Mouse (Mus musculus): ENCODE results near the gene Rdx. TPM values are rescaled to one million over a fixed set of nuclear protein-coding genes. Genes with fewer than 3 reads are reported as not detected.

The Rdx gene
- polyA plus RNA-seq, 2 experiments: 73.9 to 146 TPM

DNA sequence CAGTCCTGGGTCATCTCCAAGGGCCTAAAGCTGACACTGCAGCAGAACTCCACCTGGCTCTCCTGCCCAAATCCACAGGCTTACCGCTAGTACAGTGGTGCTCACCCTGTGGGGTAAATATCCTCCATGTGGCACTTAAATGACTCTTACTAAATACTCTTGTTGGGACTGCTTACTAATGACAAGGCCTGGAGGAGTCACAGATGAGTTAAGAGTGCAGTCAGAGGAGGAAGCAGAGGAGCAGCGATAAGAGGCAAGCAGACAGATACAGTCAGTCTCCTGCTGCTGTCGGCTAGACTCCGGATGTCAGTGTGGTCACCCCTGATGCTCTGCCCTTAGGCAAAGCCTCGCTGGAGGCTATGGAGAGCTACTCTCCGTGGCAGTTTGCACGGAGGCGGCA lies 46.1 kb downstream of the Rdx start:
- ATAC-seq (ENCODE audit: low FRiP score, low read depth) (no peak), DNase-seq (ENCODE audit: low spot score) (no peak)
- Histone ChIP-seq H3K9me3 (ENCODE audit: control insufficient read depth, low read length) (no peaks in the 10 kb centered on the region), H3K4me2 (replicated peaks; ENCODE audit: low read depth, low read length, severe bottlenecking) (no peak overlapping the region), H3K36me3 (ENCODE audit: control insufficient read depth, insufficient read depth, low read length) (peaks cover 18% of the 10 kb centered on the region), H3K9ac (ENCODE audit: low read depth, low read length, severe bottlenecking) (no peak overlapping the region), H3K4me1 (ENCODE audit: control insufficient read depth, insufficient read depth, low read length) (no peaks in the 10 kb centered on the region), H3K27ac (replicated peaks; ENCODE audit: low read depth, low read length) (no peak overlapping the region), H3K27me3 (ENCODE audit: control insufficient read depth, insufficient read depth, low read length) (no peaks in the 10 kb centered on the region), H3K4me3 (replicated peaks; ENCODE audit: low read length) (no peak overlapping the region)
- no peak for TF ChIP-seq POLR2A (IDR thresholded peaks at IDR 0.05; ENCODE audit: borderline replicate concordance, extremely low read depth, insufficient read depth, insufficient read length)
- 66% methylated on average over 8 of the region's 8 CpGs for WGBS

DNA sequence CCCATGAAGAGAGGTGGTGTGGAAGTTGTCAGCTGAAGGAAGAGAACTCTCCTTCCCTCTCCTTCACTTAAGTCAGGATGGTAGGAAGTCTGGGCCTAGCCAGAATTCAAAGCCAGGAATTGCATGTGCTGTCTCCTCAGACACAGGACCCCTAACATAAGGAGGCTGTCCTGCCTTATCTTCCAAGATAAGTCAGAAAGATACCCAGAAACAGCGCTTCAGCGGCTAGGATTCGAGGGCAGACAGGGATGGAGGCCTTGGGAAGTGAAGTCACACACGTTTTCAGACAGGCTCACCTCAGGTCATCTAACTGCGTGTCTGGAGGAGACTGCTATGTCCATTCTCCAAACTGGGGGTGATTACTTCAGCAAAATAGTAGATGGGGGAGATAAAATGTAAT lies 47.0 kb downstream of the Rdx start:
- peaks cover 12% of the 10 kb centered on the region for H3K36me3 ChIP-seq (ENCODE audit: control insufficient read depth, insufficient read depth, low read length)
- no peaks in the 10 kb centered on the region for H3K9me3 ChIP-seq (ENCODE audit: control insufficient read depth, low read length)
- no peaks in the 10 kb centered on the region for H3K27me3 ChIP-seq (ENCODE audit: control insufficient read depth, insufficient read depth, low read length)
- no peak overlapping the region for H3K9ac ChIP-seq (ENCODE audit: low read depth, low read length, severe bottlenecking)
- H3K4me1 ChIP-seq (ENCODE audit: control insufficient read depth, insufficient read depth, low read length): no peaks in the 10 kb centered on the region
- WGBS: 84% methylated on average over 5 of the region's 5 CpGs
- ATAC-seq (ENCODE audit: low FRiP score, low read depth) (no peak), DNase-seq (ENCODE audit: low spot score) (no peak)
- TF ChIP-seq POLR2A (IDR thresholded peaks at IDR 0.05; ENCODE audit: borderline replicate concordance, extremely low read depth, insufficient read depth, insufficient read length): no peak
- H3K4me3 ChIP-seq (replicated peaks; ENCODE audit: low read length): no peak overlapping the region
- H3K4me2 ChIP-seq (replicated peaks; ENCODE audit: low read depth, low read length, severe bottlenecking): no peak overlapping the region
- H3K27ac ChIP-seq (replicated peaks; ENCODE audit: low read depth, low read length): no peak overlapping the region

DNA sequence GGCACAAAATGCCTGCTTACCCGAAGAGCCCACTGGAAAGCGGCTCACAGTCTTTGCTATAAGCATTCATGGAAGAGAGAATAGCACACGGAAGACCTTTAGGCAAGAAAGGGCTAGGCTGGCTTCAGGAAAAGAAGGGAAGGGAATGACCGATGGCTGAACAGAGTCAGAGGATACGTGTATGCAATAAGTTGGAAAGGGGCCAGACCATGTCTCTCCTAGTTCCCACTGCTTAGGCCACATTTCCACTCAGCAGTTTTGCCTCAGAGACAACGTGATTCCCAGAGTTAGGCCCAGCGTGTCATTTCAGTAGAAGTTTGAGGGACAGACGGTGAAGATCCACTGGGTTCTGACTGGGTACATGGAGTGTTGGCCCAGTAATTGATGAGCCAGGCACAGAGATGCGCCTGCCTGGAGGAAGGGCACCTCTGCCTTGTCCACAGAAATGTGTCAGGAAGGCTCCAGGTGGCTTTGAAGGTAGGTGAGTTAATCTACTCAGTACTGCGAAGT lies 47.6 kb downstream of the Rdx start:
- Histone ChIP-seq H3K9me3 (ENCODE audit: control insufficient read depth, low read length) (no peaks in the 10 kb centered on the region), H3K27ac (replicated peaks; ENCODE audit: low read depth, low read length) (no peak overlapping the region), H3K4me1 (ENCODE audit: control insufficient read depth, insufficient read depth, low read length) (no peaks in the 10 kb centered on the region), H3K27me3 (ENCODE audit: control insufficient read depth, insufficient read depth, low read length) (no peaks in the 10 kb centered on the region), H3K9ac (ENCODE audit: low read depth, low read length, severe bottlenecking) (no peak overlapping the region), H3K4me2 (replicated peaks; ENCODE audit: low read depth, low read length, severe bottlenecking) (no peak overlapping the region), H3K4me3 (replicated peaks; ENCODE audit: low read length) (no peak overlapping the region), H3K36me3 (ENCODE audit: control insufficient read depth, insufficient read depth, low read length) (peaks cover 9% of the 10 kb centered on the region)
- TF ChIP-seq POLR2A (IDR thresholded peaks at IDR 0.05; ENCODE audit: borderline replicate concordance, extremely low read depth, insufficient read depth, insufficient read length): no peak
- DNase-seq (ENCODE audit: low spot score) (peak; percentile 22), ATAC-seq (ENCODE audit: low FRiP score, low read depth) (no peak)
- WGBS: 82% methylated on average over 10 of the region's 10 CpGs

DNA sequence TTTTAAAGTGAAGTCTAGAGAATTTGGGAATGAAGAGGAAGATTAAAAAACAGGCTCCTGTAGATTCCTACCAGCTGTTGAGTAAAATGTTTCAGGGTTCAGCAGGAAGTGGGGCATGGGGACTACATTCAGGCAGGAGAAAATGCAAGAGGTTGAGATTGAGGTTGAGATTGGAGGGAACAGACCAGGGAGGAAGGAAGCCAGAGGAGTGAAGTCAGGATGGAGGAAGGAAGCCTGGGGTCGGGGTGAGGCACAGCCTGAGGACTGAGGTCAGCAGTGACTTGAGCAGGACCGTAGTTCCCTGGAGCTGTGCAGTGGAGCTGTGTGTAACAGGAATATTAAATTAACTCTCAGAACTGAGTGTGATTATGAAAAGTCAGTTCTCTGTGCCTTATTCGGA lies 48.7 kb downstream of the Rdx start:
- peaks cover 6% of the 10 kb centered on the region; the same call in 1 of the 2 replicates for H3K36me3 ChIP-seq (ENCODE audit: control insufficient read depth, insufficient read depth, low read length)
- no peak for TF ChIP-seq POLR2A (IDR thresholded peaks at IDR 0.05; ENCODE audit: borderline replicate concordance, extremely low read depth, insufficient read depth, insufficient read length)
- no peaks in the 10 kb centered on the region for H3K9me3 ChIP-seq (ENCODE audit: control insufficient read depth, low read length)
- no peak for DNase-seq (ENCODE audit: low spot score)
- H3K4me1 ChIP-seq (ENCODE audit: control insufficient read depth, insufficient read depth, low read length): no peaks in the 10 kb centered on the region
- no peak overlapping the region for H3K27ac ChIP-seq (replicated peaks; ENCODE audit: low read depth, low read length)
- WGBS: 73% methylated on average over 3 of the region's 3 CpGs
- no peak overlapping the region for H3K4me3 ChIP-seq (replicated peaks; ENCODE audit: low read length)
- H3K27me3 ChIP-seq (ENCODE audit: control insufficient read depth, insufficient read depth, low read length): no peaks in the 10 kb centered on the region
- ATAC-seq (ENCODE audit: low FRiP score, low read depth): no peak
- H3K4me2 ChIP-seq (replicated peaks; ENCODE audit: low read depth, low read length, severe bottlenecking): no peak overlapping the region
- H3K9ac ChIP-seq (ENCODE audit: low read depth, low read length, severe bottlenecking): no peak overlapping the region

DNA sequence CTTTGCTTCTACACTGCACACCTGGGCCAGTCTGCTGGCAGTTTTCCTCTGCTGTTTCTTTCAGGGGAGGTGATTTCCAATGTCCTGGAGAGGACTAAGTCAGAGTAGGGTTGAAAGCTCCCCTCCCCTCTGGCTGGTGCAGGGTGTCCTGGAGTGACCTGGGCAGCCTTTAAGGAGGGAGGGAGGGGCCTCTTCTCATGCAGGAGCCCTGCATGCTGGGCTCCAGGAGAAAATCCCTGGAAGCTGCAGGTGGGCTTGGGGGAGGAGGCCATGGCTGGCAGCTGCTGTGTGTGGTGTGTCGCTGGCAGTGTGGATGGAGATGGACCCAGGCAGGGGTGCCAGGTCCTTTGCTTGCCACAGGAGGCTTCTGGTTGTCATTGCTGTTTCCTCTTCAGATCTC lies 50.4 kb downstream of the Rdx start:
- H3K27ac ChIP-seq (replicated peaks; ENCODE audit: low read depth, low read length): no peak overlapping the region
- DNase-seq (ENCODE audit: low spot score) (no peak), ATAC-seq (ENCODE audit: low FRiP score, low read depth) (no peak)
- 0 out of 2 replicates have a peak, but pooled peaks cover under 1% of the 10 kb centered on the region for H3K36me3 ChIP-seq (ENCODE audit: control insufficient read depth, insufficient read depth, low read length)
- WGBS: 0% methylated on average over 1 of the region's 1 CpGs
- no peaks in the 10 kb centered on the region for H3K9me3 ChIP-seq (ENCODE audit: control insufficient read depth, low read length)
- TF ChIP-seq POLR2A (IDR thresholded peaks at IDR 0.05; ENCODE audit: borderline replicate concordance, extremely low read depth, insufficient read depth, insufficient read length): no peak
- no peak overlapping the region for H3K9ac ChIP-seq (ENCODE audit: low read depth, low read length, severe bottlenecking)
- H3K4me3 ChIP-seq (replicated peaks; ENCODE audit: low read length): no peak overlapping the region
- H3K27me3 ChIP-seq (ENCODE audit: control insufficient read depth, insufficient read depth, low read length): no peaks in the 10 kb centered on the region
- H3K4me1 ChIP-seq (ENCODE audit: control insufficient read depth, insufficient read depth, low read length): no peaks in the 10 kb centered on the region
- no peak overlapping the region for H3K4me2 ChIP-seq (replicated peaks; ENCODE audit: low read depth, low read length, severe bottlenecking)

DNA sequence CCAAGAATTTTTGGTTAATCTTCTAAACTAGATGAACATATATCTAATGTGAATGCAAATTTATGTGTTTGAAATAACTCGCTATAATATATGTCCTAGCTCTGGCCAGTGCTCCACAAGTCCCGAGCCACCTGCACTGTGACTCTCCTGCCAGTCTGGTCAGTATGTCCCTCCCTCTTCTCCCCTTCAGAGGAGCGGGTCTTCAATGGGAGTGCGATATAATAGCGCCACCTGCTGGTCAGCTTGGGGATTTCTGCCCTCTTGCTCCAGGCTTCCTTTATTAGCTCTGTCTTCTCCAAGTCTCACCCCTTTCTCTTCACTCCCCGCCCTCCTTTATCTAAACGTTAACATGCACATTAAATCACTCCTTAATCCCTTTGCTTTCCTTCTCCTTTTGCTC lies 51.6 kb downstream of the Rdx start:
- 5% methylated on average over 7 of the region's 7 CpGs for WGBS
- Histone ChIP-seq H3K36me3 (ENCODE audit: control insufficient read depth, insufficient read depth, low read length) (no peaks in the 10 kb centered on the region), H3K27me3 (ENCODE audit: control insufficient read depth, insufficient read depth, low read length) (no peaks in the 10 kb centered on the region), H3K9me3 (ENCODE audit: control insufficient read depth, low read length) (no peaks in the 10 kb centered on the region), H3K27ac (replicated peaks; ENCODE audit: low read depth, low read length) (no peak overlapping the region), H3K9ac (ENCODE audit: low read depth, low read length, severe bottlenecking) (no peak overlapping the region), H3K4me3 (replicated peaks; ENCODE audit: low read length) (no peak overlapping the region), H3K4me2 (replicated peaks; ENCODE audit: low read depth, low read length, severe bottlenecking) (no peak overlapping the region), H3K4me1 (ENCODE audit: control insufficient read depth, insufficient read depth, low read length) (no peaks in the 10 kb centered on the region)
- DNase-seq (ENCODE audit: low spot score): peak; percentile 86
- peak; percentile 64; the same call in 1 of the 2 replicates for ATAC-seq (ENCODE audit: low FRiP score, low read depth)
- no peak for TF ChIP-seq POLR2A (IDR thresholded peaks at IDR 0.05; ENCODE audit: borderline replicate concordance, extremely low read depth, insufficient read depth, insufficient read length)

Data from limb, embryonic 14.5 days (tissue).